Mouse (Mus musculus): ENCODE results near the gene Tex2. TPM values are rescaled to one million over a fixed set of nuclear protein-coding genes. Genes with fewer than 3 reads are reported as not detected.
A peak's percentile ranks its signal among the peaks of the same experiment; 100 is the strongest.

Tex2 gene
- polyA plus RNA-seq, 1 experiment from 2014 or later, result 12.0 TPM

DNA sequence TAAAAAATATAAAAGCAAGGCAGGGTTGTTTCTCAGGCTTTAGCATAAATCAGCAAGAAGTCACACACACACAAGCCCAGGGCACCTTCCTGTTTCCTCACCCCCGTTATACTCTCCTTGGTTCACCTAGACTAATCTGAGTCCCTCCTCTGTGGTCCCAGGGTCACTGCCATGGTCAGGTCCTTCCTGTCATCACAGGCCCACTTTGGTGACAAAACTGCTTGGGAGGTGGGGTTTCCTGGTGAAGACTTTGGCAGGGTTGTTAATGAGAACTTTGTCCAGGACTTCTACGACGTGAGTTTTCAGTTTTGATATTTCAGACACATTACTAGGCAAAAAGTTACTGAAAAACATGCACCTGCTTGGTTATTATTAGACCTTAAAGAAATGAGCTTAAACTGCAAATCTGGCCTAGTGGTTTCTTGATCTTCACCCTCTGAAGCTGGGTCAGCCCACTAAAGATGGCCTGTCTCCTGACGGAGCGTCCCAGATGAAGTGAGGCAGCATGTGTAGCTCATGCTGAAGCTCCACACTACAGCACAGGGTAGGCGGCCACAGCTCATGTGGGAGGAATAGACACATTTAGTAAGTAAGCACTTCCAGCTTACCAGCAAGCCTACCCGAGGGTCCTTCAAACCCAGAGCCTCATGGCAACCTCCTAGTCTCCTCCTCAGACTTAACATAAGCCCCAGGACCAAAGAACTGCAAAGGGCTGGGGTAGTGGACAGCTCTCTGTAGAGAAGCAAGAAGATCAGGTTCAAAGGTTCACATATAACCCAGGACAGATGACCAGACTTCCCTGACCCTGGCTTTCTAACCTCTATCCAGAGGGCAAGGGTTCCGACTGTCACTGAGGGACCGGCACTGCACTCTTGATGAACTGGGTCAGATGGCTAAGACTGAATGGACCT is 133.3 kb downstream of the Tex2 start:
- 77% methylated on average over 9 of the region's 9 CpGs for WGBS
- ATAC-seq (replicated peaks; ENCODE audit: insufficient number of reproducible peaks, insufficient read depth, low FRiP score, low read depth), result no peak
- H3K9me3 ChIP-seq (replicated peaks), result no peaks in the 10 kb centered on the region
- H3K27ac ChIP-seq, result no peak overlapping the region
- H3K4me2 ChIP-seq, result no peak overlapping the region
- H3K4me1 ChIP-seq (replicated peaks), result no peaks in the 10 kb centered on the region
- H3K36me3 ChIP-seq, result no peaks in the 10 kb centered on the region
- H3K4me3 ChIP-seq, result no peak overlapping the region
- no peaks in the 10 kb centered on the region for H3K27me3 ChIP-seq
- no peak overlapping the region for H3K9ac ChIP-seq

DNA sequence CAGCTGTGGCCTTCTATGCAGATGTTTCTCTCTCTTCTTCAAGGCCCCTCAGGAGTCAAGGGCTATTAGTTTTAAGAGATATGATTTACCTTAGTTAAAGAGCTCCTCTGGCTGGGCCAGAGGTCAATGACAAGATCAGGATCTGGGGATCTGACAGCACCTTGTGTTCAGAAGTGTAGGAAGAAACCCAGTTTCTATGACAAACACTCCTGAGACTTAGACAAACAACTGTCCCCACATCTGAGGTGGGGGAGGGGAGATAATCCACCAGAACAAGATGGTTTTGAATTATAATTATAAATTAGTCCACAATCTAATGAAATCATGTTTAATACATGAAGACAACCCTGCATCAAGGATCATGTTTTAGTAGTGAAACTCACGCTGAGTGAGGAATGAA is 134.5 kb downstream of the Tex2 start:
- H3K9ac ChIP-seq, result no peak overlapping the region
- 65% methylated on average over 1 of the region's 1 CpGs for WGBS
- ATAC-seq (replicated peaks; ENCODE audit: insufficient number of reproducible peaks, insufficient read depth, low FRiP score, low read depth), result no peak
- no peaks in the 10 kb centered on the region for H3K9me3 ChIP-seq (replicated peaks)
- H3K4me1 ChIP-seq (replicated peaks), result no peaks in the 10 kb centered on the region
- no peak overlapping the region for H3K4me3 ChIP-seq
- no peaks in the 10 kb centered on the region for H3K36me3 ChIP-seq
- no peak overlapping the region for H3K27ac ChIP-seq
- H3K4me2 ChIP-seq, result no peak overlapping the region
- no peaks in the 10 kb centered on the region for H3K27me3 ChIP-seq

GRCm38 (mm10) chr11:106477505-106478160 is 135.6 kb downstream of the Tex2 start:
- no peak overlapping the region for H3K9ac ChIP-seq
- no peaks in the 10 kb centered on the region for H3K27me3 ChIP-seq
- H3K27ac ChIP-seq, result no peak overlapping the region
- no peak overlapping the region for H3K4me3 ChIP-seq
- no peak overlapping the region for H3K4me2 ChIP-seq
- H3K4me1 ChIP-seq (replicated peaks), result no peaks in the 10 kb centered on the region
- 92% methylated on average over 4 of the region's 4 CpGs for WGBS
- no peaks in the 10 kb centered on the region for H3K9me3 ChIP-seq (replicated peaks)
- H3K36me3 ChIP-seq, result no peaks in the 10 kb centered on the region
- no peak for ATAC-seq (replicated peaks; ENCODE audit: insufficient number of reproducible peaks, insufficient read depth, low FRiP score, low read depth)

GRCm38 (mm10) chr11:106475309-106475708 is 137.9 kb downstream of the Tex2 start:
- Histone ChIP-seq H3K9me3 (replicated peaks) (no peaks in the 10 kb centered on the region), H3K4me2 (no peak overlapping the region), H3K4me1 (replicated peaks) (no peaks in the 10 kb centered on the region), H3K9ac (no peak overlapping the region), H3K27ac (no peak overlapping the region), H3K27me3 (no peaks in the 10 kb centered on the region), H3K4me3 (no peak overlapping the region), H3K36me3 (no peaks in the 10 kb centered on the region)
- 52% methylated on average over 1 of the region's 1 CpGs for WGBS
- no peak for ATAC-seq (replicated peaks; ENCODE audit: insufficient number of reproducible peaks, insufficient read depth, low FRiP score, low read depth)

DNA sequence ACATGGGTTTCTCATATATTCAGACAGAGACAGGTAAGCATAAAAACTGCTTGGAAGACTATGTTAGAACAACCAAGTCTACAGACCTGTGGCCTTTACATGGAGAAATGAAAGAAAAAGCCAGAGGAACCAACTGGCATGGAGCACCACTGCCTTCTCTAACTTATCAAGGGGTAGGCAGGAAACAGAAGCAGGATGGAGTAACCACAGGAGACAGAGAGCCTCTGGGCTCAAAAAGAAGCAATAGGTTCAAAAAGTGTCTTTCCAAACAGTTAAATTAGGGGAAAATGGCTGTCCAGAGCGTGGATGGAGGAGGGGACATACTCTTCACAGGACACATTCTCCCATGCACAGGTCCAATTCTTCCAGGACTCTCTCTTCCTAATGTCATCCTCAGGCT is 141.6 kb downstream of the Tex2 start:
- no peak overlapping the region for H3K4me3 ChIP-seq
- 79% methylated on average over 1 of the region's 1 CpGs for WGBS
- no peak overlapping the region for H3K4me2 ChIP-seq
- no peaks in the 10 kb centered on the region for H3K9me3 ChIP-seq (replicated peaks)
- no peaks in the 10 kb centered on the region for H3K27me3 ChIP-seq
- H3K27ac ChIP-seq, result no peak overlapping the region
- H3K4me1 ChIP-seq (replicated peaks), result no peaks in the 10 kb centered on the region
- H3K36me3 ChIP-seq, result no peaks in the 10 kb centered on the region
- no peak for ATAC-seq (replicated peaks; ENCODE audit: insufficient number of reproducible peaks, insufficient read depth, low FRiP score, low read depth)
- H3K9ac ChIP-seq, result no peak overlapping the region

- Histone ChIP-seq H3K9ac (no peak overlapping the region), H3K4me2 (no peak overlapping the region), H3K4me1 (replicated peaks) (no peaks in the 10 kb centered on the region), H3K9me3 (replicated peaks) (no peaks in the 10 kb centered on the region), H3K36me3 (no peaks in the 10 kb centered on the region), H3K4me3 (no peak overlapping the region), H3K27me3 (no peaks in the 10 kb centered on the region), H3K27ac (no peak overlapping the region)
- no peak for ATAC-seq (replicated peaks; ENCODE audit: insufficient number of reproducible peaks, insufficient read depth, low FRiP score, low read depth)
- WGBS, result 93% methylated on average over 1 of the region's 1 CpGs
Measured at GRCm38 (mm10) chr11:106468509-106468908, 144.7 kb downstream of the Tex2 start.

DNA sequence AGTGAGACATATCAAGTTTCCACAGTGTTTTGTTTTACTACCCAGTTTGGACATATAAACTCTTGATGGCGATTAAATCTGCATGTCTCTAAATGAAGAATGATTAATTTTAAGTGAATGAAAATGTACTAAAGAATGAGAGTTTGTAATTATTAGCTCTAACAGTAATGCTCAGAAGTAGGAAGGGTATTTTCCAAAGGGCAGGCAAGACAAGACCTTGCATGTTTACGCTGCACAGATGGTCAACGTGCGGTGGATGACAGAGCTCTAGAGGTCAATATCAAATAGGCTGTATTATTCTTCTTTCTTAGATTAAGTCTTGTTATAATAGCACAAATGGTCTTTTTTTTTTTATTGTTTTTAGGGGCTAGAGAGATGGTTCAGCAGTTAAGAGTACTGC is 147.3 kb downstream of the Tex2 start:
- Histone ChIP-seq H3K9ac (no peak overlapping the region), H3K4me1 (replicated peaks) (peaks cover 13% of the 10 kb centered on the region)
- WGBS, result 89% methylated on average over 4 of the region's 4 CpGs

GRCm38 (mm10) chr11:106465545-106465903 is 147.7 kb downstream of the Tex2 start:
- Histone ChIP-seq H3K9ac (no peak overlapping the region), H3K4me1 (replicated peaks) (peaks cover 13% of the 10 kb centered on the region), H3K36me3 (no peaks in the 10 kb centered on the region), H3K9me3 (replicated peaks) (no peaks in the 10 kb centered on the region), H3K4me3 (no peak overlapping the region), H3K27ac (no peak overlapping the region), H3K27me3 (no peaks in the 10 kb centered on the region), H3K4me2 (no peak overlapping the region)
- no peak for ATAC-seq (replicated peaks; ENCODE audit: insufficient number of reproducible peaks, insufficient read depth, low FRiP score, low read depth)
- WGBS, result 95% methylated on average over 1 of the region's 1 CpGs

More for the DNA sequence above, 147.3 kb downstream of the Tex2 start:
- Histone ChIP-seq H3K27ac (no peak overlapping the region), H3K4me2 (no peak overlapping the region), H3K9me3 (replicated peaks) (no peaks in the 10 kb centered on the region), H3K4me3 (no peak overlapping the region), H3K27me3 (no peaks in the 10 kb centered on the region), H3K36me3 (no peaks in the 10 kb centered on the region)
- ATAC-seq (replicated peaks; ENCODE audit: insufficient number of reproducible peaks, insufficient read depth, low FRiP score, low read depth), result no peak

DNA sequence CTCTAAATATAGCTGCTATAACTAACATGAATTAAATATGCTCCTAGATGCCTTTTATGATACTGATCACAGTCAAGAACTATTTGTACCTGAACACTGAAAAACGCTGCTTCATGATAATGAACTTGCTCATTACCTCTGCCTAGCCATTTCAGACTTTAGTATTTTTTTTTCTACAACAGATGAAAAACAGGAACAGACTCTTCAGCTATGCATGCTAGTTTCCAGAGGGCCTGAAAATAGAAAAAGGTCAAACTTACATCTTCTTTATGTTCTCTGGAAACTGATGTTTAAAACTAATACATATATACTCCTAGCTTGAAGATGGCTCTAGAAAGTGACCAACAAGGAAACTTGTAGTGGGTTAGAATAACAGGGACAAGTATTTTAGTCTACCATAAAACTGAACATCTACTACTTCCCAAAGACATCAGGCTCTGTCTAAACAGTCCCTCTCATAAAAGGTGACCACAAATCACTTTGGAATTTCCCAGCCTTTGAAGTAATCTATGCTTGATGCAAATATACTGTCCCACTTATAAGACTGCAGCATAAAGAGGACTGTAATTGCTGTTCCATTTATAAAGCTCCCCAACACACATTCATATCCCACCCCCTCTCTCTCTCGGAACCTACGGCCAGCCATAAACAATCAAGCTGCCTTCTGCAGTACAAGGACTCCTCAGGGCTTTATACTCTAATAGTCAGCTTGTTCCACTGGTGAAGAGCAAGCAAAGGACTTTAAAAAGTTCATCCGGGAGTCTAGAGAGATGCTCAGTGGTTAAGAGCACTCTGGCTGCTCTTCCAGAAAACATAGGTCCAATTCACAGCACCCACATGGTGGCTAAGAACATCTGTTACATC is 148.3 kb downstream of the Tex2 start:
- 78% methylated on average over 4 of the region's 4 CpGs for WGBS

DNA sequence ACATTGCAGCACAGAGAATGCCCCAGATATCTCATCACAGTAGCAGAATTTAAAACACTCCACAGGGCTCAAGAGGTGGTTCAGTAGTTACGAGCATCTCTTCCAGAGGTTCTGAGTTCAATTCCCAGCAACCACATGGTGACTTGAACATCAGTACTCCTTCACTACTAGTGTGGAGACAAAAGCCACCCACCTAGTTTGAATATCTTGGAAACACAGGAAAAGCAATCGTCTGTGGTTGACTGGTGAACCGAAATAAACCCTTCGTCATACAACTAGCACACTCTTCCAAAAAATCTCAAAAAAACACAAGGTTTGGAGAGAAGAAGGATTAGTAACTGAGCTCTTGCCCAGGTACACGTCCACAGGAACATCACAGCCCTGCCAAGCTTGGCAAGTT is 149.4 kb downstream of the Tex2 start:
- H3K27me3 ChIP-seq, result no peaks in the 10 kb centered on the region
- H3K4me1 ChIP-seq (replicated peaks), result peaks cover 13% of the 10 kb centered on the region
- H3K9ac ChIP-seq, result no peak overlapping the region
- H3K9me3 ChIP-seq (replicated peaks), result no peaks in the 10 kb centered on the region
- no peak overlapping the region for H3K4me2 ChIP-seq
- no peak overlapping the region for H3K4me3 ChIP-seq
- H3K36me3 ChIP-seq, result no peaks in the 10 kb centered on the region
- no peak overlapping the region for H3K27ac ChIP-seq
- ATAC-seq (replicated peaks; ENCODE audit: insufficient number of reproducible peaks, insufficient read depth, low FRiP score, low read depth), result no peak
- 72% methylated on average over 5 of the region's 5 CpGs for WGBS

More for the DNA sequence above, 148.3 kb downstream of the Tex2 start:
- Histone ChIP-seq H3K4me1 (replicated peaks) (peaks cover 13% of the 10 kb centered on the region), H3K36me3 (no peaks in the 10 kb centered on the region), H3K4me3 (no peak overlapping the region), H3K27me3 (no peaks in the 10 kb centered on the region), H3K27ac (no peak overlapping the region), H3K9ac (no peak overlapping the region), H3K9me3 (replicated peaks) (no peaks in the 10 kb centered on the region), H3K4me2 (no peak overlapping the region)
- ATAC-seq (replicated peaks; ENCODE audit: insufficient number of reproducible peaks, insufficient read depth, low FRiP score, low read depth), result no peak

DNA sequence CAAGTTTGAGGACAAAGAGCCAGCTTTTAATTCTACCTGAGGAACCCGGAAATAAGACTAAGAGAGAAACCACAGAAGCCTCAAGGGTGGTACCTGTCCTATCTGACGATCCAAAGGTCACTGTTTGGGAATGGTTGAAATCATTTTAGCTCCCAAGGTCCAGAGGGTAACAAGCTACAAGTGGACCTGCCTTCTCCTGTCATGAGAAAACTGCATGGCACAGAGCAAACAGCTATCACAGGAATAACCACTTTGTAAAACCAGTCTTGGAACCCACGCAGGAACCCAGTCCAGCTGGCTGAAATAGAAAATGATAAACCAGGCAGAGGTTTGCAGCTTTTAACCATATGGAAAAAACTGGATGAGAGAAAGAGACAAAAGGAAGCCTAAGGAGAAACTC is 150.9 kb downstream of the Tex2 start:
- Histone ChIP-seq H3K27ac (peak overlapping the region; percentile 29), H3K36me3 (no peaks in the 10 kb centered on the region), H3K4me1 (replicated peaks) (peaks cover 15% of the 10 kb centered on the region), H3K9me3 (replicated peaks) (no peaks in the 10 kb centered on the region), H3K9ac (no peak overlapping the region), H3K4me2 (no peak overlapping the region), H3K27me3 (no peaks in the 10 kb centered on the region), H3K4me3 (no peak overlapping the region)
- ATAC-seq (replicated peaks; ENCODE audit: insufficient number of reproducible peaks, insufficient read depth, low FRiP score, low read depth), result no peak
- WGBS, result 45% methylated on average over 3 of the region's 3 CpGs

Data from heart, embryonic 15.5 days (tissue).